Mouse (Mus musculus) embryo, embryonic 10 days (tissue): ENCODE results near the gene Sh3bp4.
A peak's percentile ranks its signal among the peaks of the same experiment; 100 is the strongest.

Source experiments
- DNase-seq: peaks from one replicate; pipeline ENCODE4 v3.0.0-alpha.2; 2015; ENCODE audit warnings: low spot score

Gene Sh3bp4

GRCm38 (mm10) chr1:89130429-89130828, 60.2 kb downstream of the Sh3bp4 start:
- DNase-seq: no peak

DNA sequence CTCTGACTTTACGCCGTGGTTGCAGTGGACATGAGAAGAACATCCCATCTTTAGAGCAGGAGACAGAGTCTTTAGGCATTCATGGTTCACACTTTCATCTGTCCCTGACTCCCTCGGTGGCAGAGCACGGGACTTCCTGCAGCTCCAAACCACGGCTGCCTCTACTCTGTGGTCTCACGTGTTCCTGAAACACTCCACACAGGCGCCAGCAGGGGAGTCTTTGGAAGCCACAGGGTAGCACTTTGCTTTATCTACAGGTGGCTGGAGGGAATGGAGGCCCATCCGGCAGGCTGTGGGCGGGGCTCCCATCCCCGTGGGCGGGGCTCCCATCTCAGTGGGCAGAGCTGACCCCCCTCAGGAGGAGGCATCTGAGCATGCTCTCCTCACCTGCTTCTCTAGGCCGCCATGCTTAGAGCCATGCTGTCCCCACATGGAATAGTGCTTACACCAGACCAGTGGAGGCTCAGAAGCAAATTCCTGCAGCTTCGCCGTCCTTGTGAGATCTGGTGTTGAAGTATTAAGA, 60.9 kb downstream of the Sh3bp4 start:
- DNase-seq: no peak

GRCm38 (mm10) chr1:89131707-89132106, 61.5 kb downstream of the Sh3bp4 start:
- DNase-seq: no peak

DNA sequence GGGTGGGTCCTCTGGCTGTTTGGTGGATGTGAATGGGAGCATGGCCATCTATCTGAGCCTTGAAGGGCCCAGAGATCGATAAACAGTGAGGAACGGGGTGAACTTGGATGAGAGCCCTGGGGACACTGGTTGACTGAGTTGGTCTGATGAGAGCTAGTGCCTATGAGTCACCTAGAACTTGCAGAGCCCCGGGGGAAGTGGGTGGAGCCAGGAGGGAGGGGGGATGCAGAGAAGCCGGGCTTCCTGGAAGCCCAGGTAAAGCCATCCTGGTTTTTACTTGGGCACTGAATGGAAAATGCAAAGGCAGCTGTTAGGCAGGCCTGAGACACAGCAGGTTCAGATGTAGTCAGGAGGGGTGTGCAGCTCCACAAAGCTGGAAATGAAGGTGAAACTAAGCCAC, 63.1 kb downstream of the Sh3bp4 start:
- no peak for DNase-seq

GRCm38 (mm10) chr1:89133717-89134116, 63.5 kb downstream of the Sh3bp4 start:
- no peak for DNase-seq

GRCm38 (mm10) chr1:89136089-89136811, 66.0 kb downstream of the Sh3bp4 start:
- DNase-seq: no peak

DNA sequence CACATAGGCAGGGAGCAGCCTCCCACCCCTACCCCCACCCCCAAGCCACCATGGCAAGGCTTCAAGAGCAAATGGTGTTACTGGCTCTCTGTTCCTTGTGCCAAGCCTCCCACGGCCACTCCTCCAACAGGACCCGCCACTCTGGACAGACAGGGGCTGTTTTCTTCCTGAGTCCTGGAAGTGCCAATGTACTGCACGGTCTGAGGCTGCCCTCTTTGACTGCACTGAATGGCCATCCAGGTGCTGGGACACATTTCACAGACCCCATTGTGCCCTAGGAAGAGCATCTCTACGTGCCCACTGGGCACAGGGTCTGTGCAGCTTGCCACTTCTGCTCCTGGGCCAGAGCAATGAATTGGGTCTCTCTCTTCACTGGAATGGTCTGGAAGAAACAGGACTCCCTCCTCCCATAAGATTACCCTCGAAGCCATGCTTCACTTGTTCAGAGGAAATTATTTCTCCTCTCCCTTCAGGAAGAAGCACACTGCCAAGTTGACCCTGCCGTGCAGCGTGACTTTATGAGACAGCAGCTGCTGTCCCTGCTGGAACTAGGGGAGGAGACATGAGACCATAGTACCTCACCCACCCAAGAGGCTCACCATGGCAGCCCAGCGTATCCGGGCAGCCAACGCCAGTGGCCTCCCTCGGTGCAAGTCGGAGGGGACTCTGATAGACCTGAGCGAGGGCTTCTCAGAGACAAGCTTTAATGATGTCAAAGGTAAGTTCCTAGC, 67.0 kb downstream of the Sh3bp4 start:
- DNase-seq: no peak

DNA sequence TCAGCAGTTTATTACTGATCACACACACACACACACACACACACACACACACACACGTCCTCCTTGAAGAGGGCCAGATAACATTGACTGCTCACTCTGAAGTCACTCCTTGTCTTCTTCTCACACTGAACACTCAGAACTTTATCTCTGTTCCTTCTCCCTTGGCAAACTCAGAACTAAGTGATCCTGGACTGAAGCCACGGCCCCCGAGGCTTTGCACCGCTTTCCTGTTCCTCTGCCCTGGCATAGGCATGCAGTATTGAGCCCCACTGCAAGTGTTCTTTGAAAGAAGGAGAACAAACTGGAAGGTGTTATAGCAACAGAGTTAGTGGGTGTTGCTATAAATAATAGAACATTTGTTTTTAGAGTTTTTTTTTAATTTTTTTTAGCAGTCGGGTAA, 68.1 kb downstream of the Sh3bp4 start:
- DNase-seq: no peak

DNA sequence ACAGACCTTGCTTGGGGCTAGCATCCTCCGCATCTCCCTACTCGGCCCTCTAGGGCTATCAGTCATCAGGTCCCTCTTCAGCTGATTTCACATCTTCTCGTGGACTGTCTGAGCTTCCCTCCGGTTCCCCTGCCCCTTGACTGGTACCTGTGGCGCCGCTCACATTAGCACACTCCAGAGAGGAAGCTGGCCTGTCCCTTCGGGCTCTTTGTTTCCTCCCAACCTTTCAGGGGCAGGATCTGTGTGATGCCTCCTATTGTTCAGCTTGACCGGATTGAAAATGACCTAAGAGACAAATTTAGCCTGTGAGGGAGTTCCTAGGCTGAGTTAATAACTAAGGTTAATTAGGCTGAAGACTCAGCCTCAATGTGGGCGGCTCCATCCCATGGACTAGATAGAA, 69.9 kb downstream of the Sh3bp4 start:
- no peak for DNase-seq

- DNase-seq: no peak
Observed at GRCm38 (mm10) chr1:89151071-89151470, 80.9 kb downstream of the Sh3bp4 start.

DNA sequence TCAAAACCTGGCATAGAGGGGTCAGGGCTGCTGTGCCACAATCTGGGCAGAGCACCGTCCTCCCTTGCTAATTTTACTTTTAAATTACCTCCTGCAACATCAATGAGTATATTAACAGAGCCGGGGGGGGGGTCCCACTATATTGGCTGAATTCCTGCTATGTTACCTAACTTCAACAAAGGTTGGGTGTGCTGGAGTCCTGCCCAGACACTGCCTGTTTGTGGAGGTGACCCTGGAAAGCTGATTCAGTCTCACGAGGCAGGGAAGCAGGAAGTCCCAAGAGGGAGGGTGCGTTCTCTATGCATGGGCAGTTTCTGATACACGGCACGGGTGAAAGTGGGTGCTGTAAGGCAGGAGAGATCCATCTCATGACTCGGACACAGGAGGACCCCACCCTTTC, 82.4 kb downstream of the Sh3bp4 start:
- no peak for DNase-seq

DNA sequence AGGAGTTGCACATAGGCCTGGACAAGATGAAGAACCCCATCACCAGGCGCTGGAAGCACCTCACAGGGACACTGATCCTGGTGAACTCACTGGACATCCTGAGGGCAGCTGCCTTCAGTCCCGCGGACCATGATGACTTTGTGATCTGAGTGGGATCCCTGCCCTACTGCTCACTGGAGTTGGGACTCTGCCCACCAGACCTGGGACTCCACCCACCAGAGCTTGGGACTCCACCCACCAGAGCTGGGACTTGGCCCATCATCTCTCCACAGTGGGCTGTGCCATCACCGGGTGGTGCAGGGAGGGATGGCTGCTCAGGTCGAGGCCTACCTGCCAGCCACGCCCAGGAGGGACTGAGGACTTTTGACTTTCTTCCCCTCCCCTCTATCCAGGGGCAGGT, 83.0 kb downstream of the Sh3bp4 start:
- DNase-seq: no peak

- no peak for DNase-seq
Observed at GRCm38 (mm10) chr1:89163483-89163882, 93.3 kb downstream of the Sh3bp4 start.

DNA sequence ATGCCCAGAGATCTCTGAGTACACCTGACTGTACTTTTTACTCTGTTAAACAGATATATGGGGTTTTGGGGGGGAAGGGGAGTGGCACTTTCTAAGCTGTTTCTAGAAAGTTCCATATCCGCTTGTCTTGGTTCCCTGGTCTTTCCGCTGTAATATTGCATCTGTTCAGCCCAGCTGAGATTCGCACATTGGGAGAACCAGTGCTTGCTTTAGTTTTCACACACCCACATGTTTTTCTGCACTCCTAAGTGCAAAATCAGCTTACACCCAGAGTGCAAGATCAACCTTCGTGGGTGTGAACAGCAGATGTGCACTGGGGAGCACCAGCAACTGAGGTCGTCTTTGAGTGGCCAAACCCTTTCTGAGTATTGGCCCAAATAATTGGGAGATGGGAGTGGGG, 94.1 kb downstream of the Sh3bp4 start:
- DNase-seq: no peak

- peak; percentile 47 for DNase-seq
Observed at GRCm38 (mm10) chr1:89164685-89165084, 94.5 kb downstream of the Sh3bp4 start.

GRCm38 (mm10) chr1:89166814-89167249, 96.6 kb downstream of the Sh3bp4 start:
- peak; percentile 59 for DNase-seq

DNA sequence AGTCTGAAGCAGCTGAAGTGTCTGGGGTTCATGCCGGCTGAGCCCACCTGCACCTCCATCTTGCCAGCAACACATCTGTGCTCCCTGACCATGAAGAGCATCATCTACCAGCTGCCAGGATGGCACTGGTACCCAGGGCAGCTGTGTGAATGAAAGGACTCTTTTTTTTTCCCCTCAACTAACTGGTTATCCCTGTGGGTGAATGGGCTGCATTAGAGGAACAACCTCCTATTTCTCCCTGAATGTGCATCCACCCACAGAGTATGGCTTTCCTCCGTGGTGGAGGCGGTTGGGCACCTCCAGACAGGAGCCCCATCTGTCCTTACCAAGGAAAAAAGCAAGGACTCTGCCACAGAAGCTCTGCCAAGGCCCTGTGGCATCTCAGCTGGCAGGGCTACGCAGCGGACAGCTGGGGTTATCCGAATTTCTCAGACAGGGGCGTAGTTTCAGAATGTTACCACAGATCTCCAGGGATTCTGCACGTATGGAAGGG, 101.1 kb downstream of the Sh3bp4 start:
- no peak for DNase-seq

GRCm38 (mm10) chr1:89174621-89175020, 104.4 kb downstream of the Sh3bp4 start:
- no peak for DNase-seq

GRCm38 (mm10) chr1:89175355-89175754, 105.1 kb downstream of the Sh3bp4 start:
- DNase-seq: no peak

DNA sequence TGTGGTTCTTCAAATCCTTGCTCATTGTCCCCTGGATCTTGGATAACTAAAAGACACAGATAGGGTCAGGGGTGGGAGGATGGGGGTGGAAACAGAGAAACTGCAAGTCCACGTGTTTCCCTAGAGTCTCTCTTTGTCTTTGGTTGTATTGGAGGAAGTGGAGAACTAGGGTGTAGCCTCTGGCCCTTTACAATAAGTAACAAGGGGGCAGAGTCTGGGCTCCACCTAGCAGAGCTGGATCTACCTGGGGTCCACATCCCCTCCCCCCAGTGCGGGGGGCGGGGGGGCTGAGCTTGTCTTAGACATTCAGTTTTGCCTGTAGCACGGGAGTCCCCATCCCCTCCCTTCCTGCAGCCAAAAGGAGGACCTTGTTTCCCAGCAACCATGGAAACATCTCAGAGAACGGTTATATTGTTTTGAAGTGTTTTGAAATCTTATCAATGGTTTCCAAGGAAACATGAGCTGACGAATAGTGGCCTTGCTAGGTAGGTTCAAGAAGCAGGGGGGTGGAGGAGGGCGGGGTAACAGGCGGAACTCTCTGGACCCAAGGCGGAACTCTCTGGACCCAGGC, 113.1 kb downstream of the Sh3bp4 start:
- peak; percentile 77 for DNase-seq

DNA sequence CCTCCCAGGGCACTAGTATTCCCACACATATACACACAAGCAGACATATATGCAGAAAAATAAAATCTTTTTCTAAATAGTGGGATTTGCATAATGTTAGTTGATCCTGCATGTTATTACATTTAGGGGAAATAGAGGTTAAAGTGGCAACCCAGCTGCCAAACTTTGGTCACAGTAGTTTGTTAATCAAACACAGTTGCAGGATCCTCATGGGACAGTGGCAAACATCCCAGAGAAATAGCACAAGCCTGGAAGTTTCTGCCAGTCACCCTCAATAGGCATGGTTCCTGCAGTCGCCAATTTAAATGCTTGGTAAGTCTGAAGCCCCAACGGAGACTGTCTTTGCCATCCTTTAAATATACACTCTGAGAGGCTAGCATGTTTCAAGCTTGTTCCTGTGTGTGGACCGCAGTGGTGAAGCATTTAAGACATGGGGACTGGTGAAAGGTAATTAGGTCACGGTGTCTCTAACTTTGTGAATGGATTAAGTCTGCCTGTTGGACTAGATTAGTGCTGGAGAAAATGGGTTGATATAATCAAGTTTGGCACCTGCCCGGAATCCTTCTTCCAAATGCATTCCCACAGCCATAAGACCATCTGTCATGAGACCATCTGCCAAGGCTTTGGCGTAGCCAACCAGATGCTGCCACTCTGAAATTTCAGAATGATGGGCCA, 114.0 kb downstream of the Sh3bp4 start:
- DNase-seq: no peak

DNA sequence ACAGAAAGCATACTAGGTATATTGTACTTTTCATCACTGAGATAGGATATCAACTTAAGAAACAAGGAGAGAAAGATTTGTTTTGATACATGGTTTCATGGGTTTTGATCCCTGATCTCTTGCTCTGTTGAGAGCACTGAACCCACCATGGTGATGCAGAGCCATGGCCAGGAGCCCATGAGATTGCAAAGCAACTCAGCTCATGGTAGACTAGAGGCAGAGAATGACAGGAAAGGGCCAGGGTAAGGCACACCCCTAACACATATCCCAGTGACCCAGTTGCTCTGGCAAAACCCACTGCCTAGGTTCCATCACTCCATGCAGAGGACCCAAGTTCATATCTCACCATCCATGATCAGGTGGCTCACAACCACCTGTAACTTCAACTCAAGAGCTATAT, 114.6 kb downstream of the Sh3bp4 start:
- no peak for DNase-seq
